Mouse (Mus musculus) adipocyte (in vitro differentiated cells): ENCODE data around the gene Mipep.

Source experiments
- DNase-seq: peaks from one replicate; pipeline ENCODE4 v3.0.0-alpha.2; 2016; ENCODE audit warnings: low spot score

Gene Mipep

DNA sequence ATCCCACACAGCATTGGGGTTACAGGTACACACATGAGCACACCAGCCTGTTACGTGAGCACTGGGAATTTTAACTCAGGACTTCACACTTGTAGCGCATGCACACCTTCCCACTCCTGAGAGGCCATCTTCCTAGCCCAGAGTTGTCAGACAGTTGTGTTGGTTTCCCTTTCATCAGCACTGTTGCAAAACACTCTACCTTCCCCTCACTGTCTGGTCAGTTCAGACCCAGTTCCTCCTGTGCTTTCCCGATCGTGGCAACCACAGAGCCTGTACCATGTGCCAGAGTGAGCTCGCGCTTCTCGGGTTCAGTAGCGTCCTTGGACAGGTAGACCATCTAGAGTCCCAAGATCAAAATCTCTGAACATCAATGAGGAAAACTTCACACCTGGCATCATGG lies 27.1 kb upstream of the Mipep start:
- no peak for DNase-seq

GRCm38 (mm10) chr14:60757722-60758121 lies 26.7 kb upstream of the Mipep start:
- DNase-seq: no peak

DNA sequence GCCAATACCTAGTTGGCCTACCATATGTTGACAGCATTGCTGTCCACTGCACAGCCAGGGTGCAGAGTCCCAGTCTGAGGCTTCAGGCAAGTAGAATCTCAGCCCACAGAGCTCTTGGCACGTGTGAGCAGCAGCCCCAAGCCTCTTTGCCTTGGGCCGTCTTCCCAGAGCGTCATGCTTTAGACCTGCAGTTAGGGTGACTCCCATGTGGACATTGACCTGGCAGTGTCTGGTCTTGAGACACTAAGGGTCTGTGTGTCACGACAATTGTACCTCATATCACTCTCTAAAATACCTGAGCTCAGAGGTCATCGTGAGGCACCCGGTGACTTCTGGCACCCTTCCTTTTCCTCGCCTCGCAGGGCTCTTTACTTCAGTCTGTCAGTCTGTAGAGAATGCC lies 25.3 kb upstream of the Mipep start:
- no peak for DNase-seq

DNA sequence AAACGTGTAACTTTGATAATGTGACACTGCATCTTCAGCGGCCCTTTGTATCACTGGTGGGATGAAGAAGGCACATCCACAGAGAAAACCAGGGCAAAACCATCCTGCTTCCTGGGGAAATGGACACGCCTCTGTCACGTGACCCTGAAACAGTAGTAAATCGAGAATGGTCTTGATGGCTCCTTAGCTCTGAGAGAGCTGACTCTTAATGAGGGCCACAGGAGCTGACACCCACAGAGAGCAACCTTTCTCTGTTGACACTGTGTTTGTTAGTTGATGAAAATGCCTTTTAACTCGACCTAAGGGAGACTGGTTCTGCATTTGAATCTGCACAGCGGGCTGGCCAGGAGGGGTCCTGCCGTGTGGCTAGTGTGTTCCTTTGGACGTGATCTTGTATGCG lies 22.6 kb upstream of the Mipep start:
- DNase-seq: no peak

- no peak for DNase-seq
These were observed 21.6 kb upstream of the Mipep start for GRCm38 (mm10) chr14:60762754-60763153.

DNA sequence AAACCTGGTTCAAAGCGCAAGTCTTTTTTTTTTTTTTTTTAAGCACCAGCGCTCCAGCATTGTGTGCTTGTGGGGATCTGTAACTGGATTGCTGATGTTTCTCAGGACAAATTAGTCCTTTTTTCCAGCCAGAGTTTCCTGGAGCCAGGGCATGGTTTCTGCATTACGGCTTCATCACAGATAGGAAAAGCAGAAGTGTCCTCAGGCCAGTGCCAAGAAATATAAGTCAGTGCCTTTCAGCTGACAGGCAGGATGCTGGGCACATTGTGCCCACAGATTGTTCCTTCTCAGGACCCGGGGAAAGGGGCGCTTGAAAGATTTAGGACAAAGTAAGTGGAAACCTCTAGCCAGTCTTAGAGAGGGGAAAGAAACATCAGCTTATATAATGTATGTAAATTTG lies 20.6 kb upstream of the Mipep start:
- DNase-seq: no peak

DNA sequence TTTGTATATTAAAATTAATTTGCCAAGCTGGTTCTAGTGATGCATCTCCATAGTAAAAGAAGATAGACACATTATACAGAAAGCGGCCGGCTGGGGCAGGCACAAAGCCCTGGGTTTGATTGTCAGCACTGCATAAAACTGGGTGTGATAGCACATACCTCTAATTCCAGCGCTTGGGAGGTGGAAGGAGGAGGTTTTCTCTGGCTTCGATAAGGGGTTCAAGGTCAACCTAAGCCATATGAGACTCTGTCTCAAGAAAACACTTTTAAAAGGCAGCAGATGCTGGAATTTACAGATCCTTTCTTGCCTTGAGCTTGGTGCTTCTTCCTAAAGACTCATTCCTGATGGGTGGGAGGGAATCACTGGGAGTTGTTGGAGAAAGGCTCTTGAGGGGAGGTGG lies 19.8 kb upstream of the Mipep start:
- no peak for DNase-seq

- DNase-seq: no peak
These were observed 19.3 kb upstream of the Mipep start for GRCm38 (mm10) chr14:60765025-60765424.

- no peak for DNase-seq
These were observed 16.5 kb upstream of the Mipep start, which contains the start of gene C1qtnf9 for GRCm38 (mm10) chr14:60767884-60768283. TSS of gene C1qtnf9 (plus strand) at chr14:60768134.

GRCm38 (mm10) chr14:60769340-60769739 lies 15.0 kb upstream of the Mipep start:
- no peak for DNase-seq

DNA sequence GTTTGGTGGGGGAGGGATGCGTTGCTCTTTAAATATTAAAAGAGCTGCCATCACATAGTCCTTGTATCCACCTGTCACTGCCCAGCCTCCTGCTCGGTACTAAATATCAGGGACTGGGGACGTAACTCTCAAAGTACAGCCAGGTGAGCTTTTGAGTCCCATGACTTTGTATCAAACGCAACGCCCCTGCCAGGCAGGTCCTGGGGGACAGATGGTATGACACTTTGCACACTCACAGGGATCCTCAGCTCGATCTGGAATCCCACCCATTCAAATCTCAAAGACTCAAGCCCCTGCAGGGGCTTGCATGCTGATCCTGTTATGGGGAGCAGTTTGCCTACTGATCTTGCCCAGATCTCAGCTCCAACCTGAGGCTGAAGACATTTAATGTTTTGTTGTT lies 13.8 kb upstream of the Mipep start:
- DNase-seq: no peak

GRCm38 (mm10) chr14:60771057-60771456 lies 13.3 kb upstream of the Mipep start:
- peak; percentile 49 for DNase-seq

GRCm38 (mm10) chr14:60773476-60773875 lies 10.9 kb upstream of the Mipep start:
- DNase-seq: no peak

DNA sequence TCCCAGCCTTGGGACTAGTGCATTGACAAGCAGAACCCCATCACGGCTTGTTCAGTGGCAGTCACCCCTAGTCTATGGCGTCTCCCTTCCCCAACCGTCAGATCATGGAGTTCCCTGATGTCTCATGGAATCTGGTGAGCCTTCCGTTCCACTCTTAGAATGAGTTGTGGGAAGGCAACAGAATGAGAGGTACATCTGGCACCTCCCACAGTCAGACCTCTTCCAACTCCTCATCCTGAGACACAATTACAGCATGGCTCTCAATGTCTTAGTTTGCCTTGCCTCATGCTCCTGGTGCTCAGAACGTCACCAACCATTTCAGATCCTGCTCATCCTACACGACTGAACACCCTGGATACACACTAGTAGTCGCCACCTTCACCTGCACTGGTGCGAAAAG lies 7.9 kb upstream of the Mipep start:
- DNase-seq: no peak

DNA sequence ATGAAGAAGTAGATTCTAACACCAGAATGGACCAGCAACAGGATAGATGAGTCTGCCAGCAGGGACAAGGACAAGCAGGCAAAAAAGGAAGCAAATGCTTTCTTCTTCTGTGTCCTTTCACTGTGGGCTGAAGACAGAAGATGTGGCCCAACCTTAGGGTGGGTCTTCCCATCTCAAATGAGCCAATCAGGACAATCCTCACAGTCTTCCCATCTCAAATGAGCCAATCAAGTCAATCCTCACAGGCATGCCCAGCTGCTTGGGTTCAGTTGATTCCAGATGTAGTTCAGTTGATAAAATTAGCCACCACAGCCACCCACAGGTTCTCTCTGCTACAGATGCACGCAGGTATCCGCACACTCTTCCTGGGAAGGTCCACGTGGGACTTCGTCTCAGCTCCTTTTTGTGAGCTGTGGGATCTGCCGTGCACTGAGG lies 6.9 kb upstream of the Mipep start:
- DNase-seq: no peak

- no peak for DNase-seq
These were observed 5.2 kb upstream of the Mipep start for GRCm38 (mm10) chr14:60779198-60779597.

- DNase-seq: no peak
These were observed 2.2 kb upstream of the Mipep start for GRCm38 (mm10) chr14:60782121-60782656.

DNA sequence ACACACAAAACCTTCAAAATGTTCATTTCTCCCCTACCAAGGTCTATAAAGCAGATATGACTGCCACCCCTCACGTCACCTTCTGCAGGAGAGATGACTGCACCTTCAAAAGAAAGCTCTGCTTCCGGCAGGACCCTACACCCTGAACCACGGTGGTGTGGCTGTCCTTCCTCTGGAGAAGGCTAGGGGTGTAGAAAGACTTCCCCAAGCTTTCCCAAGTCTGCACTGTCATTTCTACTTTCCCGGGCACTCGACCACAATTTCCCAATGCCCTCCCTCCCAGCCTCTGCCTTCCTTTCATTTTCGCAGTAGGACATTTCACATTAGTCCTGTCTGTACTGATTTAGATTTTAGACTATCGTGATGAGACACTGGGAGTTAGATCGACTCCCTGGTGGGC lies 1.2 kb upstream of the Mipep start:
- peak; percentile 20 for DNase-seq

DNA sequence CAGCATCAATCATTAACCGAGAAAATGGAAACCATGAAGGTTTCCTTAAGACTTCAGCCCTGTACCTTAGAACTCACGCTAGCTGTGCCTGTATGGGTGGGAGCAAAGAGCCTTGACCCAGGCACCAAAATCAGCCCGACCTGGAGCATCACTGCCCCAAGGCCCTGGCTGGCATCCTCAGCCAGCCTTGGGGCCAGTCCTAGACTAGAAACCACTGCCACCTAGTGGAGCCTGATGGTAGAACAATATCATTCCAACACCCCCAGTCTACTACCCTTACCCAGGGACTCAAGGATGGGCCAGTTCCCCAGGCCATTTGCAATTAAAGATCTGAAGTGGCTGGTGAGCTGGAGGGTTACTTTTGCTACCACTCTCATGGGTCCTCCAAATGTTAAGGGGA lies 5.7 kb downstream of the Mipep start:
- peak; percentile 60 for DNase-seq

- DNase-seq: no peak
These were observed 12.4 kb downstream of the Mipep start for GRCm38 (mm10) chr14:60796600-60797322.

DNA sequence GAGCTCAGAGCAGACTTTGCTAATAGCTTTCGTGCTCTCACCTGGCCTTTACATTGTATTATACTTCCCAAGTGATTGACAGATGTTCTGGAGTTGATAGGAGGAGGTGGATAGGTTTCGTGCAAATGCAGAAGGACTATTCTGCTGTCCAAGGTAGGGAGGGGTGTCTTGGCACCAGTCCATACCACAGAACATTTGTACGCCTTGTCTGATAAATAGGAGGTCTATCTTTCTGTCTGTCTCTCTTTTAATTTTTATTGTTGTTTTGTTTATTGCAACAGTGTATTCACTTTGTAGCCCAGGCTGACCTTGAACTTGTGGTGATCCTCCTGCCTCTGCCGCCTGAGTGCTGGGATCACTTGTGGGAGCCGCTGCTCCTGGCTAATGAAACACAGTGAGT lies 13.2 kb downstream of the Mipep start:
- no peak for DNase-seq

GRCm38 (mm10) chr14:60798721-60799120 lies 14.3 kb downstream of the Mipep start:
- DNase-seq: no peak

GRCm38 (mm10) chr14:60799762-60800728 lies 15.7 kb downstream of the Mipep start:
- DNase-seq: peak; percentile 76
